Mouse (Mus musculus) midbrain, postnatal 0 days (tissue): ENCODE measurements around the gene Spata1. TPM values are rescaled to one million over a fixed set of nuclear protein-coding genes. Genes with fewer than 3 reads are reported as not detected.
A peak's percentile ranks its signal among the peaks of the same experiment; 100 is the strongest.

Experiments
- ATAC-seq: fragments of 200-750 bp; cut with Nextera tagmentation; 2 replicates; pipeline ENCODE4 v1.8.0; 2017; ENCODE audit warnings: moderate number of reproducible peaks, mild to moderate bottlenecking, moderate TSS enrichment, moderate library complexity; ENCODE audit not compliant: low FRiP score
- DNase-seq: peaks from one replicate; pipeline ENCODE4 v3.0.0-alpha.2; 2015; ENCODE audit warnings: low spot score
- H3K27ac ChIP-seq: fragments of 300-500 bp; sonication (generic); 2 replicates; pipeline ENCODE4 v1.5.1; 2014; ENCODE audit warnings: low read depth, mild to moderate bottlenecking, low read length, mixed read lengths
- H3K27me3 ChIP-seq: fragments of 300-500 bp; sonication (generic); 2 replicates; pipeline ENCODE4 v1.6.1; 2014; ENCODE audit warnings: low read length, control low read depth, mixed read lengths; ENCODE audit not compliant: insufficient read depth
- H3K36me3 ChIP-seq: fragments of 300-500 bp; sonication (generic); 2 replicates; pipeline ENCODE4 v1.6.1; 2014; ENCODE audit warnings: low read length, control low read depth, mixed read lengths; ENCODE audit not compliant: insufficient read depth
- H3K4me1 ChIP-seq: fragments of 300-500 bp; sonication (generic); 2 replicates; pipeline ENCODE4 v1.6.1; 2014; ENCODE audit warnings: mild to moderate bottlenecking, control low read depth, antibody characterized with exemption, low read length, mixed read lengths; ENCODE audit not compliant: insufficient read depth
- H3K4me2 ChIP-seq: fragments of 300-500 bp; sonication (generic); 2 replicates; pipeline ENCODE4 v1.6.1; 2014; ENCODE audit warnings: low read depth, mild to moderate bottlenecking, low read length, mixed read lengths; ENCODE audit not compliant: poor library complexity, severe bottlenecking
- H3K4me3 ChIP-seq: fragments of 300-500 bp; sonication (generic); 2 replicates; pipeline ENCODE4 v1.5.1; 2014; ENCODE audit warnings: low read depth, mild to moderate bottlenecking, low read length, moderate library complexity
- H3K9ac ChIP-seq: fragments of 300-500 bp; sonication (generic); replicated peaks from 2 replicates; pipeline ENCODE4 v1.6.1; 2014; ENCODE audit warnings: mild to moderate bottlenecking, low read length, moderate library complexity, mixed read lengths; ENCODE audit not compliant: poor library complexity, severe bottlenecking
- H3K9me3 ChIP-seq: fragments of 300-500 bp; sonication (generic); 2 replicates; pipeline ENCODE4 v1.6.1; 2016; ENCODE audit warnings: low read length, control low read depth
- CTCF ChIP-seq: IDR thresholded peaks from 2 replicates; pipeline ENCODE4 v1.5.1; 2016; ENCODE audit warnings: antibody characterized with exemption, mild to moderate bottlenecking
- WGBS: fragments of 180-500 bp; shearing (Covaris S2); extraction: QIAGEN DNeasy Blood & Tissue Kit; methylation state at CpG from one replicate; pipeline ENCODE4 v1.1.7; 2014; 5-methylcytosine and 5-hydroxymethylcytosine counted together
- polyA plus RNA-seq: library from polyadenylated mRNA; unstranded; fragments of >200 nt; fragmentation: Nextera tagmentation; extraction: Ambion mirVana; gene quantifications from 2 replicates; pipeline ENCODE4 v1.2.1, GENCODE M21; 2015
- total RNA-seq: library from RNA; depleted of rRNA; stranded (reverse); fragments of >200 nt; gene quantifications from 2 replicates; pipeline ENCODE4 v1.2.3, GENCODE M21; 2014

Gene Spata1
- total and polyA plus RNA-seq, 2 experiments from 2014 or later = 2.4 to 3.1 TPM

GRCm38 (mm10) chr3:146424306-146424900 is 75.2 kb downstream of the Spata1 start:
- Histone ChIP-seq H3K27ac (no peak overlapping the region), H3K36me3 (peaks cover 40% of the 10 kb centered on the region), H3K9ac (no peak overlapping the region), H3K4me1 (no peaks in the 10 kb centered on the region), H3K9me3 (no peaks in the 10 kb centered on the region), H3K4me2 (no peak overlapping the region), H3K4me3 (no peak overlapping the region), H3K27me3 (no peaks in the 10 kb centered on the region)
- 70% methylated on average over 7 of the region's 7 CpGs for WGBS
- no peak for TF ChIP-seq CTCF
- ATAC-seq (no peak), DNase-seq (no peak)

- WGBS = 83% methylated on average over 7 of the region's 7 CpGs
- H3K27ac ChIP-seq = no peak overlapping the region
- H3K27me3 ChIP-seq = no peaks in the 10 kb centered on the region
- ATAC-seq (no peak), DNase-seq (no peak)
- H3K9ac ChIP-seq = no peak overlapping the region
- peak; percentile 50 for TF ChIP-seq CTCF
- H3K4me2 ChIP-seq = no peak overlapping the region
- H3K9me3 ChIP-seq = no peaks in the 10 kb centered on the region
- no peak overlapping the region for H3K4me3 ChIP-seq
- no peaks in the 10 kb centered on the region for H3K4me1 ChIP-seq
- peaks cover 42% of the 10 kb centered on the region for H3K36me3 ChIP-seq
Observed at GRCm38 (mm10) chr3:146423710-146424109, 75.8 kb downstream of the Spata1 start.

- H3K36me3 ChIP-seq = peaks cover 35% of the 10 kb centered on the region
- WGBS = 59% methylated on average over 8 of the region's 8 CpGs
- DNase-seq (no peak), ATAC-seq (no peak)
- no peak overlapping the region for H3K27ac ChIP-seq
- no peak overlapping the region for H3K4me3 ChIP-seq
- H3K4me1 ChIP-seq = no peaks in the 10 kb centered on the region
- H3K27me3 ChIP-seq = no peaks in the 10 kb centered on the region
- H3K4me2 ChIP-seq = no peak overlapping the region
- no peak overlapping the region for H3K9ac ChIP-seq
- no peak for TF ChIP-seq CTCF
- H3K9me3 ChIP-seq = no peaks in the 10 kb centered on the region
Observed at GRCm38 (mm10) chr3:146421787-146422186, 77.8 kb downstream of the Spata1 start.

GRCm38 (mm10) chr3:146419992-146420537 is 79.5 kb downstream of the Spata1 start:
- no peaks in the 10 kb centered on the region for H3K9me3 ChIP-seq
- H3K27ac ChIP-seq = no peak overlapping the region
- no peak for DNase-seq
- H3K4me1 ChIP-seq = no peaks in the 10 kb centered on the region
- no peak overlapping the region for H3K4me3 ChIP-seq
- no peak overlapping the region for H3K9ac ChIP-seq
- no peaks in the 10 kb centered on the region for H3K27me3 ChIP-seq
- no peak overlapping the region for H3K4me2 ChIP-seq
- peaks cover 31% of the 10 kb centered on the region for H3K36me3 ChIP-seq
- no peak for TF ChIP-seq CTCF
- ATAC-seq = no peak
- WGBS = 93% methylated on average over 15 of the region's 15 CpGs

- no peaks in the 10 kb centered on the region for H3K4me1 ChIP-seq
Observed at GRCm38 (mm10) chr3:146419534-146419933, 80.0 kb downstream of the Spata1 start.

GRCm38 (mm10) chr3:146418901-146419300 is 80.7 kb downstream of the Spata1 start:
- ATAC-seq (no peak), DNase-seq (no peak)
- 95% methylated on average over 7 of the region's 7 CpGs for WGBS
- Histone ChIP-seq H3K27ac (no peak overlapping the region), H3K4me2 (no peak overlapping the region), H3K27me3 (no peaks in the 10 kb centered on the region), H3K4me1 (no peaks in the 10 kb centered on the region), H3K9ac (no peak overlapping the region), H3K36me3 (peaks cover 28% of the 10 kb centered on the region), H3K9me3 (no peaks in the 10 kb centered on the region), H3K4me3 (no peak overlapping the region)
- TF ChIP-seq CTCF = no peak

More at GRCm38 (mm10) chr3:146419534-146419933, 80.0 kb downstream of the Spata1 start:
- Histone ChIP-seq H3K4me3 (no peak overlapping the region), H3K27ac (no peak overlapping the region), H3K4me2 (no peak overlapping the region), H3K9ac (no peak overlapping the region), H3K27me3 (no peaks in the 10 kb centered on the region), H3K9me3 (no peaks in the 10 kb centered on the region), H3K36me3 (peaks cover 29% of the 10 kb centered on the region)
- 87% methylated on average over 9 of the region's 9 CpGs for WGBS
- TF ChIP-seq CTCF = no peak
- DNase-seq (no peak), ATAC-seq (no peak)
